Mouse (Mus musculus): Measurements from ENCODE around the gene Plekho1. TPM values are rescaled to one million over a fixed set of nuclear protein-coding genes. Genes with fewer than 3 reads are reported as not detected.
"Not testable (repeated sequence)": the region's sequence is repeated elsewhere in the genome, so short reads cannot be mapped to it uniquely, and the experiment has no call there.

Plekho1 gene
- 10 to 100 TPM; 37.0 to 41.3 TPM for total RNA-seq (2021)

- DNase-seq (ENCODE audit: extremely low spot score in 1 of 2, low spot score in 1 of 2): peak in 1 of 2 experiments; percentile 60
Measured at GRCm38 (mm10) chr3:95995802-95996428, at the start of gene Plekho1. Plekho1 (minus strand) TSS chr3:95996001.

- DNase-seq (ENCODE audit: extremely low spot score in 1 of 2, low spot score in 1 of 2): not testable (repeated sequence)
Measured at GRCm38 (mm10) chr3:96044559-96044958, 48.8 kb upstream of the Plekho1 start.

GRCm38 (mm10) chr3:96043104-96043503 is 47.3 kb upstream of the Plekho1 start:
- no peak for DNase-seq (ENCODE audit: extremely low spot score in 1 of 2, low spot score in 1 of 2)

GRCm38 (mm10) chr3:96041079-96041478 is 45.3 kb upstream of the Plekho1 start:
- no peak for DNase-seq (ENCODE audit: extremely low spot score in 1 of 2, low spot score in 1 of 2)

- no peak for DNase-seq (ENCODE audit: extremely low spot score in 1 of 2, low spot score in 1 of 2)
Measured at GRCm38 (mm10) chr3:96040663-96041006, 44.8 kb upstream of the Plekho1 start.

- no peak for DNase-seq (ENCODE audit: extremely low spot score in 1 of 2, low spot score in 1 of 2)
Measured at GRCm38 (mm10) chr3:96039857-96040662, 44.3 kb upstream of the Plekho1 start.

- no peak for DNase-seq (ENCODE audit: extremely low spot score in 1 of 2, low spot score in 1 of 2)
Measured at GRCm38 (mm10) chr3:96038851-96039250, 43.0 kb upstream of the Plekho1 start.

- DNase-seq (ENCODE audit: extremely low spot score in 1 of 2, low spot score in 1 of 2): no peak
Measured at GRCm38 (mm10) chr3:96038156-96038555, 42.4 kb upstream of the Plekho1 start.

- DNase-seq (ENCODE audit: extremely low spot score in 1 of 2, low spot score in 1 of 2): no peak
Measured at GRCm38 (mm10) chr3:96036796-96037195, 41.0 kb upstream of the Plekho1 start.

GRCm38 (mm10) chr3:96033046-96033445 is 37.2 kb upstream of the Plekho1 start:
- no peak for DNase-seq (ENCODE audit: extremely low spot score in 1 of 2, low spot score in 1 of 2)

GRCm38 (mm10) chr3:96032652-96033017 is 36.8 kb upstream of the Plekho1 start:
- DNase-seq (ENCODE audit: extremely low spot score in 1 of 2, low spot score in 1 of 2): no peak

- DNase-seq (ENCODE audit: extremely low spot score in 1 of 2, low spot score in 1 of 2): no peak
Measured at GRCm38 (mm10) chr3:96031991-96032651, 36.3 kb upstream of the Plekho1 start.

GRCm38 (mm10) chr3:96029766-96030165 is 34.0 kb upstream of the Plekho1 start:
- no peak for DNase-seq (ENCODE audit: extremely low spot score in 1 of 2, low spot score in 1 of 2)

- DNase-seq (ENCODE audit: extremely low spot score in 1 of 2, low spot score in 1 of 2): no peak
Measured at GRCm38 (mm10) chr3:96029336-96029735, 33.5 kb upstream of the Plekho1 start.

- DNase-seq (ENCODE audit: extremely low spot score in 1 of 2, low spot score in 1 of 2): no peak
Measured at GRCm38 (mm10) chr3:96027875-96028274, 32.1 kb upstream of the Plekho1 start.

- DNase-seq (ENCODE audit: extremely low spot score in 1 of 2, low spot score in 1 of 2): no peak
Measured at GRCm38 (mm10) chr3:96027145-96027544, 31.3 kb upstream of the Plekho1 start.

GRCm38 (mm10) chr3:96021421-96022128 is 25.8 kb upstream of the Plekho1 start:
- DNase-seq (ENCODE audit: extremely low spot score in 1 of 2, low spot score in 1 of 2): no peak

GRCm38 (mm10) chr3:96020735-96021134 is 24.9 kb upstream of the Plekho1 start:
- DNase-seq (ENCODE audit: extremely low spot score in 1 of 2, low spot score in 1 of 2): no peak

- no peak for DNase-seq (ENCODE audit: extremely low spot score in 1 of 2, low spot score in 1 of 2)
Measured at GRCm38 (mm10) chr3:96017461-96017860, 21.7 kb upstream of the Plekho1 start.

- no peak for DNase-seq (ENCODE audit: extremely low spot score in 1 of 2, low spot score in 1 of 2)
Measured at GRCm38 (mm10) chr3:96016257-96016889, 20.6 kb upstream of the Plekho1 start.

Data from layer of hippocampus, postnatal 25 days (tissue).